In the genomic region with DNA sequence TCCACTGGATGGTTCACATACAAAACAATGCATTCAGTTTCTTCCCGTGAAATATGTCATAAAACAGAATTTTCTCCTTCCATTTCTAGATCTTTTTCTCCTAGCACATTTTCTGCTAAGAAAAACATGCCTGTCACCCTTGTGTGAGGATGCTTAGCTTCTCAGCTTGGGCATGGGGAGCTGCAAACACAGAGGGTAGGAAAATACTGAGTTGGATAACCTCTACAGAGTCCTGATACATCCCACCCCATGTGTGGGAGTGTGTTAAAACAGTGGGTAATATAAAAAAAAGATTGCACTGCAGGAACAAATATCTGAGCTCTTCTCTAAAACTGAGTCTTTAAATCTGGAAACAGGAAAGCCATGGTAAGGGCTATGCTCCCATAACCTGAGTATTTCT, we compare ENCODE assay signal across 19 mouse cellular contexts.
"Had no signal": no experiment of that assay in that cellular context is flagged by ENCODE, and none has a peak within 500 bp of the region (broad histone marks: within the 10 kb centered on the region; RNA-seq: fewer than 3 reads in every experiment).

No protein-coding gene starts in this region.

- H3K27ac ChIP-seq: kidney, postnatal 0 days; layer of hippocampus, adult 2 months; left cerebral cortex, adult 2 months; liver, embryonic 13.5 days; neural tube, embryonic 12.5 days; neural tube, embryonic 15.5 days; stomach, embryonic 15.5 days had no signal

- H3K36me3 ChIP-seq: liver, embryonic 13.5 days; neural tube, embryonic 12.5 days; neural tube, embryonic 15.5 days; stomach, embryonic 15.5 days had no signal

- DNase-seq: kidney, adult 2 months; kidney, postnatal 25 days; layer of hippocampus, adult 9-11 months; liver, embryonic 13.5 days; lung, adult 2 months; lung, postnatal 14 days; lung, postnatal 4 days; midbrain, embryonic 14.5 days; spleen, adult 18-20 months; thymus, adult 18-20 months; thymus, postnatal 36 days had no signal

- H3K4me2 ChIP-seq: liver, embryonic 13.5 days; midbrain, embryonic 11.5 days; neural tube, embryonic 12.5 days; neural tube, embryonic 15.5 days; stomach, embryonic 15.5 days had no signal

- H3K9me3 ChIP-seq: liver, embryonic 13.5 days; neural tube, embryonic 12.5 days; neural tube, embryonic 15.5 days; stomach, embryonic 15.5 days had no signal

- H3K4me3 ChIP-seq: layer of hippocampus, adult 2 months; left cerebral cortex, adult 2 months; liver, embryonic 13.5 days; neural tube, embryonic 12.5 days; neural tube, embryonic 15.5 days; stomach, embryonic 15.5 days had no signal

- H3K27me3 ChIP-seq: liver, embryonic 13.5 days; neural tube, embryonic 12.5 days; neural tube, embryonic 15.5 days; stomach, embryonic 15.5 days had no signal

- H3K4me1 ChIP-seq: liver, embryonic 13.5 days; neural tube, embryonic 12.5 days; neural tube, embryonic 15.5 days; stomach, embryonic 15.5 days had no signal

- H3K9ac ChIP-seq: liver, embryonic 13.5 days; neural tube, embryonic 12.5 days; neural tube, embryonic 15.5 days; stomach, embryonic 15.5 days had no signal

- ATAC-seq: intestine, postnatal 0 days had no signal
